Mouse (Mus musculus): ENCODE data around the gene Hdac10.

The Hdac10 gene

DNA sequence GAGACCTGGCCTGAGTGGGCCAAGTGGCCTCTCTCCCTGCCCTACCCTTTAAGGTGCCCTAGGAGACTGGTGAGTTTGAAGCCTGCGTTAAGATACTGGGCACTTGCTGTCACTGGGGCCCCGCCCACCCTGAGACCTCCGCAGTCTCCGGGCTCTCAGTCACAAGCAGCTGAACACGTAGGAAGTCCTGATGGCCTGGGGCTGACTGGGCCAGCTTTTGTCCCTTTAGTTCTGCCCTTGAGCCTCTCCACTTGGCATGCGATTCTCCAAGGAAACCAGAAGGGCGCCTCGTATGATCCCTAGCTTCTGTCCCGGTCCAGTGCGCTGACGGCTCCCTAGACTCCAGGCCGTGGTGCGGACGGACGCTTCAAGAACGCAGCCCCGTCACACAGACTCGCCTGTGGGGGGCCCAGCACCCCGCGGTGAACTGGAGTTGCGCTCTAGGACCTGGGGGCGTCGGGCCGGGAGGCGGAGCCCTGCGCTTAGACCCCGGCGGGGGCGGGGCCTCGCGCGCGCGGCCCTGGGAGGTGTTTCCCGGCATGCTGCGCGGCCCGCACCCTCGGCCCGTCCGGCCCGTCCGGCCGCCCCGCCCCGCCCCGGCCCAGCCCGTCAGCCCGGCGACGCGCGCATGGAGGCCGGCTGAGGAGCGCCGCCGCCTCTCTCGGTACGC, 52.9 kb downstream of the Hdac10 start:
- DNase-seq (ENCODE audit: low spot score in 2 of 2), result peak; percentile 65

GRCm38 (mm10) chr15:89074613-89075477, 53.7 kb downstream of the Hdac10 start, which contains the start of gene Trabd:
Trabd (plus strand) TSS chr15:89075124.
- DNase-seq (ENCODE audit: low spot score in 2 of 2), result no peak

- no peak for DNase-seq (ENCODE audit: low spot score in 2 of 2)
Measured at GRCm38 (mm10) chr15:89073993-89074603, 54.4 kb downstream of the Hdac10 start.

All from frontal cortex, postnatal 25 days (tissue).